Mouse (Mus musculus): ENCODE measurements at regions not wholly inside any gene's neighbourhood (a gene's known extent, or its start where the extent isn't known, plus 50 kb on each side); places are given as distances from the start of the nearest gene placed in this dataset.

DNA sequence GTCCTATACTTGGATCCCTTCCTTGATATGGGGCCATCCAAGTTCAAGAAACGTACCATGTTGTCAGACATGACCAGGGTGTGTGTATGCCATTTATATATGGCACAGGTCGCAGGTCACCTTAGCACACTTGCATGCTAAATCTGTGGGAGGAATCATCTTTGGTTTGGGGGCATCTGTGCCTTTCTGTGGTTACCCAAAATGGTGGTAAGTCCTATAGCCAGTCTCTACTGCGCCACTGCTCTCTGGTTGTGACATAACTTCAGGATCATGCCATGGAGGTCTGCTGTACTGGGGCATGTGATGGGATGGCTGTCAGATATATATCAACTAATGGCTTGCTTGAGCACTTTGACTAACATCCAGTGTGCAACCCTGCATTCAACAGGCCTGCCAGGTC lies 112.9 kb upstream of the Rtl1 start:
- 94% methylated on average over 3 of the region's 3 CpGs for WGBS
- no peak for ATAC-seq (ENCODE audit: insufficient number of reproducible peaks, insufficient read depth, low FRiP score, low read depth)
- Histone ChIP-seq H3K36me3 (ENCODE audit: control insufficient read depth, insufficient read depth, low read length) (peaks cover 18% of the 10 kb centered on the region; the same call in 1 of the 2 replicates), H3K27me3 (ENCODE audit: control insufficient read depth, insufficient read depth, low read length) (no peaks in the 10 kb centered on the region), H3K4me1 (ENCODE audit: control insufficient read depth, insufficient read depth, low read length) (no peaks in the 10 kb centered on the region), H3K9ac (replicated peaks; ENCODE audit: low read depth, low read length) (no peak overlapping the region), H3K4me3 (ENCODE audit: low read depth, low read length) (no peak overlapping the region), H3K27ac (ENCODE audit: low read length) (no peak overlapping the region), H3K9me3 (ENCODE audit: control insufficient read depth, low read depth, low read length) (no peaks in the 10 kb centered on the region), H3K4me2 (replicated peaks; ENCODE audit: low read depth, low read length) (no peak overlapping the region)

DNA sequence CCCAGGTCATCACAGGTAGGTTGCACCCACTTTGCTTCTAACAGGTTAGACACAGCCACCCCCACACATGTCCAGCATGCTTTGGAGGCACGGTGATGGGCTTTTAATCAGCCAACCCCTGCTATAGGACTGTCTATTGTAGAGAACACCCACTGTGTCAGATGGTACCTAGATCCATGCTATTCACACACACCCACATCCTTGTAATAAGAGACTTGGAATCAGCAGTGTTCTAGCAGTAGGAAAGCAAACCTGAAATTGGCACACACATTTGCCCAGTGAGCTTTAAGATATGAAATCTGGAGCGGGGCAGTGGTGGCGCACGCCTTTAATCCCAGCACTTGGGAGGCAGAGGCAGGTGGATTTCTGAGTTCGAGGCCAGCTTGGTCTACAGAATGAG lies 113.9 kb upstream of the Rtl1 start:
- Histone ChIP-seq H3K4me3 (ENCODE audit: low read depth, low read length) (no peak overlapping the region), H3K36me3 (ENCODE audit: control insufficient read depth, insufficient read depth, low read length) (peaks cover 28% of the 10 kb centered on the region; the same call in 1 of the 2 replicates), H3K4me2 (replicated peaks; ENCODE audit: low read depth, low read length) (no peak overlapping the region), H3K4me1 (ENCODE audit: control insufficient read depth, insufficient read depth, low read length) (no peaks in the 10 kb centered on the region), H3K9ac (replicated peaks; ENCODE audit: low read depth, low read length) (no peak overlapping the region), H3K27ac (ENCODE audit: low read length) (no peak overlapping the region), H3K27me3 (ENCODE audit: control insufficient read depth, insufficient read depth, low read length) (no peaks in the 10 kb centered on the region), H3K9me3 (ENCODE audit: control insufficient read depth, low read depth, low read length) (no peaks in the 10 kb centered on the region)
- 93% methylated on average over 5 of the region's 5 CpGs for WGBS
- no peak for ATAC-seq (ENCODE audit: insufficient number of reproducible peaks, insufficient read depth, low FRiP score, low read depth)

- no peak for ATAC-seq (ENCODE audit: insufficient number of reproducible peaks, insufficient read depth, low FRiP score, low read depth)
- Histone ChIP-seq H3K9ac (replicated peaks; ENCODE audit: low read depth, low read length) (no peak overlapping the region), H3K27ac (ENCODE audit: low read length) (no peak overlapping the region), H3K4me2 (replicated peaks; ENCODE audit: low read depth, low read length) (no peak overlapping the region), H3K9me3 (ENCODE audit: control insufficient read depth, low read depth, low read length) (no peaks in the 10 kb centered on the region), H3K4me1 (ENCODE audit: control insufficient read depth, insufficient read depth, low read length) (no peaks in the 10 kb centered on the region), H3K27me3 (ENCODE audit: control insufficient read depth, insufficient read depth, low read length) (no peaks in the 10 kb centered on the region), H3K4me3 (ENCODE audit: low read depth, low read length) (no peak overlapping the region), H3K36me3 (ENCODE audit: control insufficient read depth, insufficient read depth, low read length) (peaks cover 45% of the 10 kb centered on the region)
- 93% methylated on average over 20 of the region's 20 CpGs for WGBS
These were observed 116.9 kb upstream of the Rtl1 start for GRCm38 (mm10) chr12:109716991-109717390.

DNA sequence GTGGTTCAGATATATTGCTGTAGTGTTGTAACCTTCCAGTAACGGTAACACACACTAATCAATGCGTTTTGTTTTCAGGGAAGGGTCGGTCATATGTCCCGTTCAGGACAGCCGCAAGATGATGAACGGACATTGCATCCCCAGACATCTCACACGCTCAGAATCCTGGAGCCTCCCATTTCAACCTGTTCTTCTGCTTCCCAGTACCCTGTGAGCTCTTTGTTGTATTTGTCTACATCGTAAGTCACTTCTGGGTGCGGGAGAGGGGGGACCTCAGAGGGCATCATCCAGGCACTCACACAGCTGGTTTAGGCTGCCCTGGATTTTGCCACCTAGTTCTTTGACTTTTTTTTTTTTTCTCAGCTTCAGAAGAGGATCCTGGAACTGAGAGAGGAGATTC lies 117.9 kb upstream of the Rtl1 start:
- Histone ChIP-seq H3K9me3 (ENCODE audit: control insufficient read depth, low read depth, low read length) (no peaks in the 10 kb centered on the region), H3K4me1 (ENCODE audit: control insufficient read depth, insufficient read depth, low read length) (no peaks in the 10 kb centered on the region), H3K4me3 (ENCODE audit: low read depth, low read length) (no peak overlapping the region), H3K4me2 (replicated peaks; ENCODE audit: low read depth, low read length) (no peak overlapping the region), H3K36me3 (ENCODE audit: control insufficient read depth, insufficient read depth, low read length) (peaks cover 51% of the 10 kb centered on the region), H3K9ac (replicated peaks; ENCODE audit: low read depth, low read length) (no peak overlapping the region), H3K27me3 (ENCODE audit: control insufficient read depth, insufficient read depth, low read length) (no peaks in the 10 kb centered on the region), H3K27ac (ENCODE audit: low read length) (no peak overlapping the region)
- ATAC-seq (ENCODE audit: insufficient number of reproducible peaks, insufficient read depth, low FRiP score, low read depth) = no peak
- 93% methylated on average over 9 of the region's 9 CpGs for WGBS

- Histone ChIP-seq H3K36me3 (ENCODE audit: control insufficient read depth, insufficient read depth, low read length) (peaks cover 38% of the 10 kb centered on the region), H3K27me3 (ENCODE audit: control insufficient read depth, insufficient read depth, low read length) (no peaks in the 10 kb centered on the region), H3K9me3 (ENCODE audit: control insufficient read depth, low read depth, low read length) (no peaks in the 10 kb centered on the region), H3K4me3 (ENCODE audit: low read depth, low read length) (no peak overlapping the region), H3K9ac (replicated peaks; ENCODE audit: low read depth, low read length) (no peak overlapping the region), H3K4me2 (replicated peaks; ENCODE audit: low read depth, low read length) (no peak overlapping the region), H3K4me1 (ENCODE audit: control insufficient read depth, insufficient read depth, low read length) (no peaks in the 10 kb centered on the region), H3K27ac (ENCODE audit: low read length) (no peak overlapping the region)
- 94% methylated on average over 10 of the region's 10 CpGs for WGBS
- no peak for ATAC-seq (ENCODE audit: insufficient number of reproducible peaks, insufficient read depth, low FRiP score, low read depth)
These were observed 138.1 kb upstream of the Rtl1 start for GRCm38 (mm10) chr12:109738201-109738600.

GRCm38 (mm10) chr12:109738911-109739310 lies 138.8 kb upstream of the Rtl1 start:
- Histone ChIP-seq H3K9me3 (ENCODE audit: control insufficient read depth, low read depth, low read length) (no peaks in the 10 kb centered on the region), H3K9ac (replicated peaks; ENCODE audit: low read depth, low read length) (no peak overlapping the region)

GRCm38 (mm10) chr12:109742486-109742885 lies 142.4 kb upstream of the Rtl1 start:
- Histone ChIP-seq H3K36me3 (ENCODE audit: control insufficient read depth, insufficient read depth, low read length) (peaks cover 13% of the 10 kb centered on the region; the same call in 1 of the 2 replicates), H3K27ac (ENCODE audit: low read length) (no peak overlapping the region), H3K4me3 (ENCODE audit: low read depth, low read length) (no peak overlapping the region), H3K27me3 (ENCODE audit: control insufficient read depth, insufficient read depth, low read length) (no peaks in the 10 kb centered on the region), H3K4me2 (replicated peaks; ENCODE audit: low read depth, low read length) (no peak overlapping the region), H3K9ac (replicated peaks; ENCODE audit: low read depth, low read length) (no peak overlapping the region), H3K4me1 (ENCODE audit: control insufficient read depth, insufficient read depth, low read length) (peaks cover 21% of the 10 kb centered on the region), H3K9me3 (ENCODE audit: control insufficient read depth, low read depth, low read length) (no peaks in the 10 kb centered on the region)
- ATAC-seq (ENCODE audit: insufficient number of reproducible peaks, insufficient read depth, low FRiP score, low read depth) = no peak
- WGBS = 95% methylated on average over 11 of the region's 11 CpGs

More at GRCm38 (mm10) chr12:109738911-109739310, 138.8 kb upstream of the Rtl1 start:
- Histone ChIP-seq H3K4me1 (ENCODE audit: control insufficient read depth, insufficient read depth, low read length) (no peaks in the 10 kb centered on the region), H3K36me3 (ENCODE audit: control insufficient read depth, insufficient read depth, low read length) (peaks cover 32% of the 10 kb centered on the region), H3K4me2 (replicated peaks; ENCODE audit: low read depth, low read length) (no peak overlapping the region), H3K27ac (ENCODE audit: low read length) (no peak overlapping the region), H3K4me3 (ENCODE audit: low read depth, low read length) (no peak overlapping the region), H3K27me3 (ENCODE audit: control insufficient read depth, insufficient read depth, low read length) (no peaks in the 10 kb centered on the region)
- WGBS = 91% methylated on average over 6 of the region's 6 CpGs
- ATAC-seq (ENCODE audit: insufficient number of reproducible peaks, insufficient read depth, low FRiP score, low read depth) = no peak

DNA sequence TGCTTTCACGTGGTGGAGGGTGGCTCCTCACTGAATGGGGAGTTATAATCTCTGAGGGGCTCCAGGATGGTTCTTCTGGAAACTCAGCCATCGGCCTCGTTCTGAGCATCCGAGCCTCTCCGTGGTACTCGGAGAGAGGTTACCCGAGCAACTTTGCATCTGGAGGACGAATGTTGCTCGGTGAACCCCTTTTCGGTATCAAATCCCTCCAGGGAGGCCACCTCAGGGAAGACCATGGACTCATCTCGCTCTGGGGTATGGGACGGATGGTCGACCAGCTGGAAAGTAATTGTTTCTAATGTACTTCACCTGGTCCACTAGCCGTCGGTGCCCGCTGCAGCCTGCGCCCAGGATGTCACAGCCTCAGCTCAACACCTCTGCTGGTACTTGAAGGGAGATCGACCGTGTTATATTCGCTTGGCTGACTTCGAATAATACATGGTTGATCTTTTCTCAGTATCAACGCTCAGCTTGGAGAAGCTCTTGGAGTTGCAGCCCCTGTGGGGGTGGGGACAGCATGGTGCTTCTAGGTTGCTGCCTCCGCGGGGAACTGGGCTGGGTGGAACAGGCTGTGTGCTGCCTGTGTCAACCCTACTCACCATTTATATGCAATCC lies 143.0 kb upstream of the Rtl1 start:
- Histone ChIP-seq H3K4me2 (replicated peaks; ENCODE audit: low read depth, low read length) (no peak overlapping the region), H3K9me3 (ENCODE audit: control insufficient read depth, low read depth, low read length) (no peaks in the 10 kb centered on the region), H3K4me3 (ENCODE audit: low read depth, low read length) (no peak overlapping the region), H3K27me3 (ENCODE audit: control insufficient read depth, insufficient read depth, low read length) (no peaks in the 10 kb centered on the region), H3K9ac (replicated peaks; ENCODE audit: low read depth, low read length) (no peak overlapping the region), H3K4me1 (ENCODE audit: control insufficient read depth, insufficient read depth, low read length) (peaks cover 27% of the 10 kb centered on the region), H3K36me3 (ENCODE audit: control insufficient read depth, insufficient read depth, low read length) (peaks cover 11% of the 10 kb centered on the region; the same call in 1 of the 2 replicates), H3K27ac (ENCODE audit: low read length) (no peak overlapping the region)
- ATAC-seq (ENCODE audit: insufficient number of reproducible peaks, insufficient read depth, low FRiP score, low read depth) = no peak
- WGBS = 94% methylated on average over 24 of the region's 24 CpGs

DNA sequence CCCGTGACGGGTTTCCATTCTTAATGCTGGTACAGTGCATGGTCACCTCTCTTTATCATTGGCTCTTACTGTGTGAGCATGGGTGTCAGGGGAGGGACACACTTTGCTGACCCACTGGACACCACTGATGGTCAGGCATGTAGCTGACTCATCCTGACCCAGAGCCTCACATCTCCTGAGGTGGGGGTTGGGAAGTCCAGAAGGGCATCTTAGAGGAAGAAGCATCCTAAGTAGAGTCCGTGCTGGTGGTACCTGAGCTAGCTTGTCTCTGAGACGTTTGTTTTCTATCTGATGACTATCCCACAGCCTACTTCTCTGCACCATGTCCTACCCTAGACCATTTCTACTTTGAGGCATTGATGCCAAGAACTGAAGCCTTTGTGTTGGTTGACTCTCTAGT lies 144.1 kb upstream of the Rtl1 start:
- no peak for ATAC-seq (ENCODE audit: insufficient number of reproducible peaks, insufficient read depth, low FRiP score, low read depth)
- Histone ChIP-seq H3K27ac (ENCODE audit: low read length) (peak overlapping the region; percentile 48; the same call in 1 of the 2 replicates), H3K4me3 (ENCODE audit: low read depth, low read length) (no peak overlapping the region), H3K4me1 (ENCODE audit: control insufficient read depth, insufficient read depth, low read length) (peaks cover 37% of the 10 kb centered on the region), H3K9ac (replicated peaks; ENCODE audit: low read depth, low read length) (no peak overlapping the region), H3K4me2 (replicated peaks; ENCODE audit: low read depth, low read length) (no peak overlapping the region), H3K9me3 (ENCODE audit: control insufficient read depth, low read depth, low read length) (no peaks in the 10 kb centered on the region), H3K36me3 (ENCODE audit: control insufficient read depth, insufficient read depth, low read length) (peaks cover 6% of the 10 kb centered on the region; the same call in 1 of the 2 replicates), H3K27me3 (ENCODE audit: control insufficient read depth, insufficient read depth, low read length) (no peaks in the 10 kb centered on the region)
- 90% methylated on average over 4 of the region's 4 CpGs for WGBS

Measured in stomach, embryonic 14.5 days (tissue).